Mouse (Mus musculus): ENCODE measurements around the gene Btaf1. TPM values are rescaled to one million over a fixed set of nuclear protein-coding genes. Genes with fewer than 3 reads are reported as not detected.

Gene Btaf1
- polyA plus RNA-seq, 1 experiment = 27.5 TPM

GRCm38 (mm10) chr19:36903377-36903776 is 22.5 kb upstream of the Btaf1 start:
- Histone ChIP-seq H3K4me1 (ENCODE audit: control insufficient read depth, insufficient read depth, low read length) (0 out of 2 replicates have a peak, but pooled peaks cover 2% of the 10 kb centered on the region), H3K4me3 (ENCODE audit: insufficient read depth, low read length) (no peak overlapping the region), H3K27ac (ENCODE audit: insufficient read depth, low read length) (no peak overlapping the region)
- no peak for TF ChIP-seq POLR2A (IDR thresholded peaks at IDR 0.05; ENCODE audit: low read depth, low read length)
- no peak for TF ChIP-seq CTCF (IDR thresholded peaks at IDR 0.05; ENCODE audit: borderline replicate concordance, insufficient read depth, low read length)

GRCm38 (mm10) chr19:36904211-36905007 is 21.5 kb upstream of the Btaf1 start:
- Histone ChIP-seq H3K4me3 (ENCODE audit: insufficient read depth, low read length) (peak overlapping the region; percentile 18), H3K4me1 (ENCODE audit: control insufficient read depth, insufficient read depth, low read length) (0 out of 2 replicates have a peak, but pooled peaks cover 2% of the 10 kb centered on the region), H3K27ac (ENCODE audit: insufficient read depth, low read length) (no peak overlapping the region)
- TF ChIP-seq CTCF (IDR thresholded peaks at IDR 0.05; ENCODE audit: borderline replicate concordance, insufficient read depth, low read length) (no peak), POLR2A (IDR thresholded peaks at IDR 0.05; ENCODE audit: low read depth, low read length) (0 out of 2 replicates have a peak, but pooled peaks have one; percentile 12)

- no peak overlapping the region for H3K27ac ChIP-seq (ENCODE audit: insufficient read depth, low read length)
- TF ChIP-seq POLR2A (IDR thresholded peaks at IDR 0.05; ENCODE audit: low read depth, low read length) = no peak
- no peak for TF ChIP-seq CTCF (IDR thresholded peaks at IDR 0.05; ENCODE audit: borderline replicate concordance, insufficient read depth, low read length)
- no peaks in the 10 kb centered on the region for H3K4me1 ChIP-seq (ENCODE audit: control insufficient read depth, insufficient read depth, low read length)
- no peak overlapping the region for H3K4me3 ChIP-seq (ENCODE audit: insufficient read depth, low read length)
These were observed 16.7 kb upstream of the Btaf1 start for GRCm38 (mm10) chr19:36909150-36909549.

GRCm38 (mm10) chr19:36909676-36910292 is 16.1 kb upstream of the Btaf1 start:
- TF ChIP-seq POLR2A (IDR thresholded peaks at IDR 0.05; ENCODE audit: low read depth, low read length) (no peak), CTCF (IDR thresholded peaks at IDR 0.05; ENCODE audit: borderline replicate concordance, insufficient read depth, low read length) (peak; percentile 45; the same call in 1 of the 2 replicates)
- no peak overlapping the region for H3K27ac ChIP-seq (ENCODE audit: insufficient read depth, low read length)
- H3K4me1 ChIP-seq (ENCODE audit: control insufficient read depth, insufficient read depth, low read length) = no peaks in the 10 kb centered on the region
- H3K4me3 ChIP-seq (ENCODE audit: insufficient read depth, low read length) = no peak overlapping the region

GRCm38 (mm10) chr19:36910424-36911045 is 15.3 kb upstream of the Btaf1 start:
- TF ChIP-seq CTCF (IDR thresholded peaks at IDR 0.05; ENCODE audit: borderline replicate concordance, insufficient read depth, low read length) (no peak), POLR2A (IDR thresholded peaks at IDR 0.05; ENCODE audit: low read depth, low read length) (no peak)
- Histone ChIP-seq H3K4me3 (ENCODE audit: insufficient read depth, low read length) (no peak overlapping the region), H3K27ac (ENCODE audit: insufficient read depth, low read length) (no peak overlapping the region), H3K4me1 (ENCODE audit: control insufficient read depth, insufficient read depth, low read length) (no peaks in the 10 kb centered on the region)

GRCm38 (mm10) chr19:36913064-36913463 is 12.8 kb upstream of the Btaf1 start:
- no peak overlapping the region for H3K4me3 ChIP-seq (ENCODE audit: insufficient read depth, low read length)
- no peak overlapping the region for H3K27ac ChIP-seq (ENCODE audit: insufficient read depth, low read length)
- no peak for TF ChIP-seq POLR2A (IDR thresholded peaks at IDR 0.05; ENCODE audit: low read depth, low read length)
- TF ChIP-seq CTCF (IDR thresholded peaks at IDR 0.05; ENCODE audit: borderline replicate concordance, insufficient read depth, low read length) = no peak
- no peaks in the 10 kb centered on the region for H3K4me1 ChIP-seq (ENCODE audit: control insufficient read depth, insufficient read depth, low read length)

- H3K4me1 ChIP-seq (ENCODE audit: control insufficient read depth, insufficient read depth, low read length) = 0 out of 2 replicates have a peak, but pooled peaks cover 1% of the 10 kb centered on the region
- TF ChIP-seq POLR2A (IDR thresholded peaks at IDR 0.05; ENCODE audit: low read depth, low read length) (no peak), CTCF (IDR thresholded peaks at IDR 0.05; ENCODE audit: borderline replicate concordance, insufficient read depth, low read length) (no peak)
- no peak overlapping the region for H3K4me3 ChIP-seq (ENCODE audit: insufficient read depth, low read length)
- H3K27ac ChIP-seq (ENCODE audit: insufficient read depth, low read length) = no peak overlapping the region
These were observed 9.7 kb upstream of the Btaf1 start for GRCm38 (mm10) chr19:36916206-36916605.

- Histone ChIP-seq H3K27ac (ENCODE audit: insufficient read depth, low read length) (no peak overlapping the region), H3K4me3 (ENCODE audit: insufficient read depth, low read length) (no peak overlapping the region), H3K4me1 (ENCODE audit: control insufficient read depth, insufficient read depth, low read length) (0 out of 2 replicates have a peak, but pooled peaks cover 1% of the 10 kb centered on the region)
- TF ChIP-seq CTCF (IDR thresholded peaks at IDR 0.05; ENCODE audit: borderline replicate concordance, insufficient read depth, low read length) (no peak), POLR2A (IDR thresholded peaks at IDR 0.05; ENCODE audit: low read depth, low read length) (no peak)
These were observed 8.9 kb upstream of the Btaf1 start for GRCm38 (mm10) chr19:36916876-36917389.

- TF ChIP-seq POLR2A (IDR thresholded peaks at IDR 0.05; ENCODE audit: low read depth, low read length) (peak; percentile 74), CTCF (IDR thresholded peaks at IDR 0.05; ENCODE audit: borderline replicate concordance, insufficient read depth, low read length) (peak; percentile 64; the same call in 1 of the 2 replicates)
- Histone ChIP-seq H3K4me1 (ENCODE audit: control insufficient read depth, insufficient read depth, low read length) (0 out of 2 replicates have a peak, but pooled peaks cover 1% of the 10 kb centered on the region), H3K4me3 (ENCODE audit: insufficient read depth, low read length) (peak overlapping the region; percentile 92), H3K27ac (ENCODE audit: insufficient read depth, low read length) (peak overlapping the region; percentile 30)
These were observed 7.2 kb upstream of the Btaf1 start for GRCm38 (mm10) chr19:36918441-36919301.

Measured in embryonic fibroblast, embryonic 13.5 days (primary cell).